Mouse (Mus musculus): ENCODE results near the gene Trim46.
A peak's percentile ranks its signal among the peaks of the same experiment; 100 is the strongest.

The Trim46 gene

GRCm38 (mm10) chr3:89270891-89271290 lies 24.8 kb upstream of the Trim46 start:
- peak; percentile 73 for DNase-seq

DNA sequence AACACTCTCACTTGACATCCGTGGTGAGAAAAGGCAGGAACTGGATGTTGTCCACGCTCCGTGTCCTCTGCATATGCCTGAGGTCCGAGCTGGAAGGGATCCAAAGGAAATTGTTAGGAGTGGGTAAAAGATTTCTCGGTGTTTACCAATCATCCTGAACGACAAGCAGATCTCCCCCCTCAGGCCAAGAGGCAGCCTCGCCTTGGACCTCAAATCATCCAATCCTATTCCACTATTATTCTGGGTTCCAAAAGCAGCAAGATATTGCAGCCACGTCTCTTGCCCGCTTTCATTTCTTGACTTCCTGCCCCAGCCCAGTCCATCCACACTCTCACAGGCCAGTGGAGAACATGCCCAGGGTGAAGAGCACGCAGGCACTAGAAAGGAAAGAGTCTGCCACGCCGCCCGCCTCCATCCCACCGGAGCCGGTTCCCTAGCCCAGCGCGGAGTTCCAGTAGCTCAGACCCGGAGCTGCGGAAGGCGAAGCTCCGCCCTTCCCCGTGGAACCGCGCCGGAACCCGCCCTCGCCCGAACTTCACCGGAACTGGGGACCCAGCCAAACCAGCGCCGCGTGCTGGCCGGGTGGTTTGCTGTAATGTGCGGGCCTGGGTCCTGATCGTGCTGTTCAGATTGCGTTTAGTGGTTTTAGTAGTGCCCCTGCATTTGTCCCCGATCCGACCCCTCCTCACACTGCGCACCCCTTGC lies 24.1 kb upstream of the Trim46 start, which contains the start of gene Slc50a1:
Gene Slc50a1, minus strand, starts transcription at position 520 of the 705 bp plus-strand sequence.
- peak; percentile 86 for DNase-seq

- peak; percentile 44 for DNase-seq
These were observed 22.8 kb upstream of the Trim46 start for GRCm38 (mm10) chr3:89268916-89269315.

DNA sequence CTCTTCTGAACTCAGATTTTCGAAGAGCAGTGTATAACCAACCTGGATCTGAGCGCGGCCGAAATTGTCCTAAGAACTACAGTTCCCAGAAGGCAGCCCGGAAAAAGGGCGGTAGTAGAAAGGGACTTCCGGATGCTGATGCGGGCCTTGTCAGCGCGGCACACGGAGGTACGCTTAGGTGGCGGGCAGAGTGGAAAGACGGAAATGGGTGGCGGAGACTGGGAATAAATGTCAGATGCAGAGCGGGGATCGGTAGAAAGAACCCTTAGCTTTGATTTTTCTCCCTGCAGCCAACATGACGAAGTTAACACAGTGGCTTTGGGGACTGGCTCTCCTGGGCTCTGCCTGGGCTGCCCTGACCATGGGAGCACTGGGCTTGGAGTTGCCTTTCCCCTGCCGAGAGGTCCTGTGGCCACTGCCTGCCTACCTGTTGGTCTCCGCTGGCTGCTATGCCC lies 20.4 kb upstream of the Trim46 start:
- DNase-seq = peak; percentile 83

- DNase-seq = no peak
These were observed 16.3 kb upstream of the Trim46 start for GRCm38 (mm10) chr3:89262417-89262816.

DNA sequence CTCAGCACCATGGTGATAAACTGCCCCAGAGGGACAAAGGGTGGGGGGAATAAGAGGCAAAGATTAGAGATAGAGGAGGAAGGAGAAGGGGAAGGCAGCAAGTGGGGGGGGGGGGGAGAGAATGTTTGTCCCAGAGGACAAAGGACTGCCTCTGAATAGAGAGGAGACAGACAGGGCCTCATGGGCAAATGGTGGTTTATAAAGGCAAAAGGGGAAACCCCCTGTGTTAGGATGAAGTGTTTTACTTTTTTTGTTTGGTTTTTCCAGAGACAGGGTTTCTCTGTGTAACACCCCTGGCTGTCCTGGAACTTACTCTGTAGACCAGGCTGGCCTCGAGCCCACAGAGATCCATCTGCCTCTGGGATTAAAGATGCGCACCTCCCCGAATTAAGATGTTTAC lies 14.1 kb upstream of the Trim46 start:
- no peak for DNase-seq

GRCm38 (mm10) chr3:89259076-89259475 lies 13.0 kb upstream of the Trim46 start, which contains the start of gene Dpm3:
TSS of gene Dpm3 (plus strand) at chr3:89259358.
- no peak for DNase-seq

DNA sequence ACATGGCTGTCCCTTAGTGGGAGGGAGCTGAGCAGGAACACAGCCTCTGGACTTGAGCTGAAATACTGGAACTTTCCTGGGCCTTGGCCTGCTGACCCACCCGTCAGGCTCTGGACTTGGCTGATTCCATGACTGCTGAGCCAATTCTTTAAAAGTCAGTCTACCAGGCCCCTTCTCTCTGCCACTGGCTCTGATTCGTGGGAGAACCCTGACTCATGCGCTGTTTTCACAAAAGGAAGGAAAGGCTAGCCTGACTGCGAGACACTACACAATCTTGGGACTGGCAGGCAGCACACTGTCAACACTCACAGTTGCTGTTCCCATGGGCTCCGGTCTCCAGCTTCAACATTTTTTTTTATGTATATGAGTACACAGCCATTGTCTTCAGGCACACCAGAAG lies 10.1 kb upstream of the Trim46 start:
- no peak for DNase-seq

DNA sequence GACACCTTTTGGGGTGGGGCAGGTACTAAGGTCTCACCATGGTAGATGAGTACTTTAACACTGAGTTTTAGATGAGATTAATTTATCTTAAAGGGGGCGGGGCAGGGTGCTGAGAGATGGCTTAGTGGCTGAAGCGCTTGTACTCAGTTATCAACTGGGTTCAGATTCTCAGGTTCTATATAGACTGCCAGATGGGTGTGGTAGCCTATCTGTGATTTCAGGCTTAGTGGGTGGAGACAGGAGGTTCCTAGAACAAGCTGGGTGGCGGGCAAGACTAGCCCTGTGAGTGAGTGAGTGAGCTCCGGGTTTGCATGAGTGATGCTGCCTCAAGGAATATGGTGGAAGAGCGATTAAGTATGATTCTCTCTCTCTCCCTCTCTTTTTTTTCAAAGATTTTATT lies 8.9 kb upstream of the Trim46 start:
- DNase-seq = no peak

DNA sequence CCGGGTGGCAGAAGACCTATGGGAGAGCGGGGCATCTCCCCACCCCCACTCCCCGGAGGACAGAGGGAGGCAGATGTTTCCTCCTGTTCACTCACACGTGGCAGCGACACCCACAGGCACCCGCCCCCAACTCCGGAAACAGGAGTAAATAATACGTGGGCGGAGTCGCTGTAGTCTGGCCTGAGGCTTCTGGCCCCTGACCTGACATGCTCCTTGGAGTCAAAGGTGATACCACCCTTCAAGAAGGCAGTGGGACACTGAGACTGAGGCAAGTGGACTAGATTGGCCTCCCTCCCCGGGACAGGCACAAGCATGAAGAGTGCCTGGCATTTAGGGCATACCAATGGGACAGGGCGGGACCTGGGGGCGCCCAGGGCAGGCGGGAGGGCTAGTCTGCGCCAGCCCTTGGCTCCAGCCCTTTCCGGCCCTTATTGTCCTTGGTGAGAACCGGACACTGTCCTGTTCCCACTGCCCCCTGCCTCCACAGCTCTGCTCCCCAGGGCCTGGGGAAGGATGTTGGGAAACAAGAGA lies 5.3 kb upstream of the Trim46 start:
- peak; percentile 39 for DNase-seq

DNA sequence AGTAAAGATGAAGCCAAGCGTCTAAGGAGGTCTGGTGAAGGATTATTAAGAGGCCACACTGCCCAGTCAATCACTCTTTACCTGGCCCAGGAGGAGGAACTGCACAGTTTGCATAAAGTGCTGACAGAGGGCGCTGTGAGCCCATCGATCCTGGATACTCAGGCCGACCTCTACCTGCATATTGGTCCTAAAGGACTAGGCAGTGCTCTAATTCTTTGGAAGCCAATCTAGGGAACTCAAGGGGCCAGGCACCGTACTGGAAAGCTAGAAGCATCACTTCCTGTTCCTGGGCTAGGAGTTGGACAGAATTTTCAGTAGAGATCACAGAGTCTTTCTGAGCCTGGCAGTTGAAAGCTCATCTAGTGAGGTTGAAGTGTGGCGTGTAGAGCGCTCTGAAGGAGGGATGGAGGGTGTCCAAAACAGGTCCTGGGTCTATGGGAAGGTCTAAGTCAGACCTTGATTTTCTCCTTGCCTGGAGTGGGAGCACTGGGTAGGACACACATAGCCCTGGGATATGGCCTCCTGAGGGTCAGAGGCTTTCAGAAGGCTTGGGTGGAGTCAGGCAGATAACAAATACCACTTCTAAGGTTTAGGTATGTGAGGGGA lies 4.4 kb upstream of the Trim46 start:
- peak; percentile 70 for DNase-seq

GRCm38 (mm10) chr3:89247466-89247865 lies 1.4 kb upstream of the Trim46 start:
- DNase-seq = no peak

- peak; percentile 85 for DNase-seq
These were observed 379 bp downstream of the Trim46 start, which contains the start of gene Krtcap2 for GRCm38 (mm10) chr3:89245688-89246171. TSS of gene Krtcap2 (plus strand) at chr3:89245966.

GRCm38 (mm10) chr3:89244982-89245687 lies 974 bp downstream of the Trim46 start:
- DNase-seq = peak; percentile 90

DNA sequence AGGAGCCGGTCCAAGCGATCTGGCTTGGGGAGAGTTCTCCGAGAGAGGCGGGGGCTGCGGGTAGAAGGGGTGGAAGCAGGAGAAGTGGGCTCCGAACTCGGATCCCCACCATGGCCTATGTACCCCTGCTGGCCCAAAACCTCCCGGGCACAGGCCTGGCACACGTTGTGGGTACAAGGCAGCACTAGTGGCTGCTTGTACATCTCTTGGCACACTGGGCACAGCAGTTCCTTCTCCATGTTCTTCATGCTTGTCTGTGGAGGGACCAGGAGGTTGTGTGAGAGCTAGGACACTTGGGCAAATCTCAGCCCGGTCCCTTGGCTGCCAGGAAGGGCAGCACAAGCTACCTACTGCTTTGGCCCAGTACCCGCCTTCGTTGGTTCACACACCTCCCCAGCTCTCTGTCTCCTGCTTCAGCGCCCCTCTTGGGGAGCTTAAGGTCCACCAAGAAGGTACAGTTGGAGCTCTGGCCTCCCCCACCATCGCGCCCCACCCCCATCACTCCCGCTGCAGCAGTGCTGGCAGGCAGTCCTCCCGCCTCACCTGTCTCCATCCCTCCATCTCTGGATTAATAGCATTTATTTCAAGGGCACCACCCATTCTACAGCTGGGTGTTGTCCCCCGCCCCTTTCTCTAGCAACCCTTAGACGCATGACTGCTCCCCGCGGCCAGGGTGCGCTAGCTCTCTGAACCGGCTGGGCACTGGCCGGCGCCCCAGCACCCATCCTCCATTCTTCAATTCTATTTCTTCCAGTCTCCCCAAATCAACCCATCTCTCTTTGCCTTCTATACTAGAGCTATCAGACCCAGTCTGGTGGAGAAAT lies 1.7 kb downstream of the Trim46 start:
- DNase-seq = peak; percentile 80

- DNase-seq = peak; percentile 71
These were observed 2.5 kb downstream of the Trim46 start for GRCm38 (mm10) chr3:89243609-89244008.

DNA sequence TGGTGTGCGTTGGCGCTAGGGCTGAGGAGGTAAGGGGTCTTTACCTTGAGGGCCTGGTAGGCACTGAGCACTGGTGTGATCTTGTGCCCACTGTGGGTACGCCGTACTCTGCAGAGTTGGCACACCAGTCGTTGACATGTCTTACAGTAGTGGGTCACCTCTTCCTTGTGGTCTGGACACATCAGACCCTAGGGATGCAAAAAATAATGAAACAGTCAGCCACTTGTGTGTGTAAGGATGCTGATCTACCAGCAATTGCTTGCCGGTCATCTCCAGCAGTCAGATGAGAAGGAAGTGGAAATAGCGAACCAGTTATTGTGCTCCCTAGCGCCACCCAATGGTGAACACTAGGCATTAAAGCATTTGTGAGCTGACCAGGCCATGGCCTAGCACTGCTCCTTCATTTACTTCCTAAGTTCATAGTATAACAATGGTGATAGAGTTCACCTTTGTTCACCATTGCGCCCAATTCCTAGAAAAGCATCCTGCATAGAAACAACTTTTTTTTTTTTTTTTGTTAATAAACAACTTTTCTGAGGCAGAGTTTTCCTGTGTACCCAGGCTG lies 3.7 kb downstream of the Trim46 start:
- peak; percentile 75 for DNase-seq

DNA sequence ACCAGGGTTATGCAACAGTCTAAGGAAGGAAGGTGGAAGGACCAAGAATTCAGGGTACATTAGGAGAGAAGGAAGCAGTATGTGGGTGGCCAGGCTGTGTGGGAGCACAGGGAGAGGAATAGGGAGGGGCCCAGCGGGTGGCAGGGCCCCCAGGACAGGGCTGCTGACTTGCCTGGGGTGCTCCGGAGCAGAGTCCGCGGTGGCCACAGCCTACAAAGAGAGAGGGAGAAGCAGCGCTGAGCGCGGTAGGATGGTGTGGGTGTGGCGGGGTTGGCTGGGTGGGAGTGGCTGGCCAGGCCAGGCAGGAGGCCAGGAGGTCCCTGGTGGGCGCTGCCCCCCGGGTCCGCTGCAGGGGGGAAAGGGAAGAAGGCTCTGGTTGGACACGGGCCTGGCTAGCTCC lies 7.6 kb downstream of the Trim46 start:
- DNase-seq = no peak

DNA sequence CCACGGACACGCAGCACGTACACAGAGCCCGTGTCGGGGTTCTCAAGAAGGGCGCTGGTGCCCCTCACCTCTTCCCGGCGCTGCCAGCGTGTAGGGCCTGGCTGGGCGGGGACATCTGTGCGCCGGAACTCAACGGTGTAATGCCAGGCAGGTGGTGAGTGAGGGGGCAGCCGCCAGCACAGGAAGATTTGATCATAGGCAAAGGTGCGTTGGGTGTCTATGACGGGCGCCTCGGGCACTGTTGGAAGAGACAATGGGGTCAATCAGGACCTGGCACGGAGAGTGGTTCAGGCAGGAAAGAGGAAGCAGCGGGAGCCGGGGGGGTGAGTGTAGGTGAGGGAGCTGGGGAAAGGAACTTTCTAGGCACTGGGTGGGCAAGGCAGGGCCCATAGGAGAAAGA lies 8.4 kb downstream of the Trim46 start:
- DNase-seq = no peak

DNA sequence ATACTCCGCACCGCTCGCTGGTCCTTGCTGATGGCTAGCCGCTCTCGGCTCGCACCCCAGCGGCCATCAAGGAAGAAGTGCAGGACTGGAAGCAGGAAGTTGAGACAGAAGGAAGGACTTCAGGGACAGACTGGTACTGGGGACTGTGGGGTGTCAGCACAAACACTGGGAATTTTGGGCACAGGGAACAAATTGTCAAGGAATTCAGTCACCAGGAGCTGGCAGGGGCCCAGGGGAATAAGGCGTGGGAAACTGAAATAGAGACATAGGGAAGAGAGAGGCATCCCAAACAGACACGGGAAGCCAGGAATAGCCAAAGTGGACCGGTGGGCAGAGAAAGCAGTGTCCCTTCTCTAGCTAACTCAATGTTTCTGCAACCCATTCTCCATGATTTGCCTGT lies 9.6 kb downstream of the Trim46 start:
- DNase-seq = no peak

- peak; percentile 31 for DNase-seq
These were observed 12.5 kb downstream of the Trim46 start for GRCm38 (mm10) chr3:89233562-89234110.

DNA sequence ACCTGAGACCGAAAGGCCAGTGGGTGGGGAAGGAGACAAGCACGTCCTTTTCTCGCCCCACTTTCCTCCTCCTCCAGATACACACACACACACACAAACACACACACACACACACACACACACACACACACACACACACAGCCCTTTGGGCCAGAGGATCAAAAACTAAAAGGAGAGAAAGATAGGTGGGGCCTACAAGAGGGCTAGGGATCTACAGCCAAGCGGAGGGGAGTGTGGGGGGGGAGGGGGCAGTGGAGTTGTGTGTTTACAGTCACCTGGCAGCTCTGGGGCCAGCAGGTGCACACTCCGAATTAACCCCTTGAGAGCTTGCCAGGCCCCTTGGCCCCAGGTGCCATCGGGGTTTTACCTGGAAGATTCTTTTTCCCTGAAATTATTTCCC lies 13.5 kb downstream of the Trim46 start:
- DNase-seq = no peak
